Mouse (Mus musculus) neural tube, embryonic 14.5 days (tissue): ENCODE results near the gene Gm43738. TPM values are rescaled to one million over a fixed set of nuclear protein-coding genes. Genes with fewer than 3 reads are reported as not detected.
"Not testable (repeated sequence)": the region's sequence is repeated elsewhere in the genome, so short reads cannot be mapped to it uniquely, and the experiment has no call there.

ENCODE experiments used
- ATAC-seq: fragments of 200-750 bp; cut with Nextera tagmentation; 2 replicates; pipeline ENCODE4 v1.8.0; 2017; ENCODE audit warnings: low read depth, mild to moderate bottlenecking, moderate TSS enrichment, moderate library complexity
- H3K27ac ChIP-seq: fragments of 300-500 bp; sonication (generic); 2 replicates; pipeline ENCODE4 v1.5.1; 2014; ENCODE audit warnings: low read depth, mild to moderate bottlenecking, control low read depth, low read length, moderate library complexity, mixed read lengths
- H3K27me3 ChIP-seq: fragments of 300-500 bp; sonication (generic); 2 replicates; pipeline ENCODE4 v1.6.1; 2014; ENCODE audit warnings: low read length; ENCODE audit not compliant: control insufficient read depth, insufficient read depth
- H3K36me3 ChIP-seq: fragments of 300-500 bp; sonication (generic); 2 replicates; pipeline ENCODE4 v1.6.1; 2014; ENCODE audit warnings: low read length, mixed read lengths; ENCODE audit not compliant: control insufficient read depth, insufficient read depth
- H3K4me1 ChIP-seq: fragments of 300-500 bp; sonication (generic); 2 replicates; pipeline ENCODE4 v1.6.1; 2014; ENCODE audit warnings: low read length; ENCODE audit not compliant: control insufficient read depth, insufficient read depth
- H3K4me2 ChIP-seq: fragments of 300-500 bp; sonication (generic); 2 replicates; pipeline ENCODE4 v1.6.1; 2014; ENCODE audit warnings: mild to moderate bottlenecking, low read depth, low read length, control low read depth
- H3K4me3 ChIP-seq: fragments of 300-500 bp; sonication (generic); 2 replicates; pipeline ENCODE4 v1.5.1; 2014; ENCODE audit warnings: low read depth, low read length, control low read depth, mixed read lengths
- H3K9ac ChIP-seq: fragments of 300-500 bp; sonication (generic); replicated peaks from 2 replicates; pipeline ENCODE4 v1.6.1; 2014; ENCODE audit warnings: low read depth, mild to moderate bottlenecking, control low read depth, low read length, mixed read lengths
- H3K9me3 ChIP-seq: fragments of 300-500 bp; sonication (generic); 2 replicates; pipeline ENCODE4 v1.6.1; 2016; ENCODE audit warnings: low read length; ENCODE audit not compliant: control insufficient read depth
- WGBS: fragments of 180-500 bp; shearing (Covaris S2); extraction: QIAGEN DNeasy Blood & Tissue Kit; methylation state at CpG from one replicate; pipeline ENCODE4 v1.1.7; 2014; 5-methylcytosine and 5-hydroxymethylcytosine counted together
- polyA plus RNA-seq: library from polyadenylated mRNA; unstranded; fragments of >200 nt; fragmentation: Nextera tagmentation; extraction: Ambion mirVana; gene quantifications from 2 replicates; pipeline ENCODE4 v1.2.1, GENCODE M21; 2014

Gene Gm43738
- polyA plus RNA-seq, 1 experiment from 2014 or later: not detected

DNA sequence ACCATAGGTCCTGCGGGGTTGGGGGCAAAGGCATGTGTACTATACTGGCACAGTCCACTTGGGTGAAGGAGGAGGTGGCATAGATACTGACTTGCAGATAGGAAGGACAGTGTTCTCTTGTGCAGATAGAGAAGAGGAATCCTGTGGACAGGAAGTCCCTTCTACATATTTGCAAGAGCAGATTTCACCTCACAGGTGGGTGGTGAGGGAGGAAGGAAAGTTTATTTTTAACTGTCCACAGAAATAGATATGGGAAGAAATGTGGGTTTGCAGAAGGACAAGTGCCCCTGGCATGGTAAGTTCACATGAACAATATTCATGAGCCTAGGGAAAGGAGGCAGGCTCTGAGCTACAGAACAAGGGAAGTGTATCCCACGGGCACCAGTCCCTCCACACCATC lies 16.8 kb downstream of the Gm43738 start:
- Histone ChIP-seq H3K27ac (no peak overlapping the region), H3K4me1 (peaks cover 3% of the 10 kb centered on the region; the same call in 1 of the 2 replicates), H3K4me3 (no peak overlapping the region), H3K36me3 (peaks cover 26% of the 10 kb centered on the region), H3K9ac (no peak overlapping the region), H3K9me3 (no peaks in the 10 kb centered on the region), H3K27me3 (no peaks in the 10 kb centered on the region), H3K4me2 (no peak overlapping the region)
- no peak for ATAC-seq
- WGBS: 84% methylated on average over 2 of the region's 2 CpGs

- not testable (repeated sequence) for H3K4me1 ChIP-seq, H3K4me2 ChIP-seq, H3K27ac ChIP-seq, H3K27me3 ChIP-seq, H3K9me3 ChIP-seq, H3K4me3 ChIP-seq, ATAC-seq, H3K9ac ChIP-seq
- peaks cover 28% of the 10 kb centered on the region for H3K36me3 ChIP-seq
Observed at GRCm38 (mm10) chr3:89082287-89082686, 18.6 kb downstream of the Gm43738 start.

DNA sequence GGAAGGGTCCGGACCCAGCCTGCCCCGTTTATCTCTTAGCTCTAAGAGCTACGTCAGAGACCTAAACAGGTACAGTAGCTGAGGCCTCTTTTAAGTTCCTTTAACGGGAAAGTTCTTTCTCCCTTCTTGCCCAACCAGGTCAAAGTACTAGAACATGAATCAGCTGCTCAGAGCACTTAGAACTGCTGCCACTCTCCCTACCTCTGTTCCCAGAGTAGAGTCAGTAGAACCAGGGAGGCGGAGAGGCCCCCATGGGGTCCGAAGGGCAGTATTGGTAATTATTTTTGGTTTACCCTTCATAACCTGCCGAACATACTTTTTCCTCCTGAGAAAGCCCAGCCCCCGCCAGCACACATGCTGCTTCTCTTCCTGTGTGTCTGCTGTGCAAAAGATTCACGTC lies 23.5 kb downstream of the Gm43738 start:
- no peak for ATAC-seq
- H3K4me1 ChIP-seq: no peaks in the 10 kb centered on the region
- H3K4me3 ChIP-seq: no peak overlapping the region
- no peaks in the 10 kb centered on the region for H3K27me3 ChIP-seq
- WGBS: 92% methylated on average over 9 of the region's 9 CpGs
- H3K36me3 ChIP-seq: peaks cover 58% of the 10 kb centered on the region
- no peak overlapping the region for H3K9ac ChIP-seq
- no peak overlapping the region for H3K4me2 ChIP-seq
- H3K27ac ChIP-seq: no peak overlapping the region
- no peaks in the 10 kb centered on the region for H3K9me3 ChIP-seq

DNA sequence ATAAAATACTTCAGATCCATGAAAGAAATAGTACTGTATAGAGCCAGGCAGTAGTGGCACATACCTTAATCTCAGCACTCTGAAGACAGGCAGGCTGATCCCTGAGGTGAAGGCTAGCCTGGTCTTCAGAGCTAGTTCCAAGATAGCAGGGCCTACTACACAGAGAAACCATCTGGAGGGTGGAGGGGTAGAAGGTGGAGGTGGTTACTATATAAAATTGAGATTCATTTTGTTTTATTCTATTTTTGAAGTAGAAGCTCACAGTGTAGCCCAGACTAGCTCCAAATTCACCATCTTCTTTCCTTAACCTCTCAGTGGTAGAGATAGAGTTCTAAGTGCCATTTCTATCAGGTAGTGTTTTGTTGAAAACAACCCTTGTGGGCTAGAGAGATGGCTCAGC lies 33.6 kb downstream of the Gm43738 start:
- no peaks in the 10 kb centered on the region for H3K9me3 ChIP-seq
- H3K27me3 ChIP-seq: no peaks in the 10 kb centered on the region
- peaks cover 80% of the 10 kb centered on the region for H3K36me3 ChIP-seq
- H3K27ac ChIP-seq: no peak overlapping the region
- H3K9ac ChIP-seq: no peak overlapping the region
- H3K4me2 ChIP-seq: no peak overlapping the region
- H3K4me3 ChIP-seq: no peak overlapping the region
- no peak for ATAC-seq
- no peaks in the 10 kb centered on the region for H3K4me1 ChIP-seq

GRCm38 (mm10) chr3:89061696-89062095 lies 39.2 kb downstream of the Gm43738 start:
- Histone ChIP-seq H3K36me3 (peaks cover 67% of the 10 kb centered on the region), H3K9ac (no peak overlapping the region), H3K27ac (no peak overlapping the region), H3K9me3 (no peaks in the 10 kb centered on the region), H3K4me3 (no peak overlapping the region), H3K27me3 (no peaks in the 10 kb centered on the region), H3K4me2 (no peak overlapping the region), H3K4me1 (no peaks in the 10 kb centered on the region)
- ATAC-seq: no peak
- WGBS: 38% methylated on average over 3 of the region's 3 CpGs

- no peaks in the 10 kb centered on the region for H3K27me3 ChIP-seq
- WGBS: 78% methylated on average over 3 of the region's 3 CpGs
- no peak overlapping the region for H3K27ac ChIP-seq
- H3K4me3 ChIP-seq: no peak overlapping the region
- no peak overlapping the region for H3K4me2 ChIP-seq
- peaks cover 66% of the 10 kb centered on the region for H3K36me3 ChIP-seq
- no peak for ATAC-seq
- H3K9me3 ChIP-seq: no peaks in the 10 kb centered on the region
- H3K9ac ChIP-seq: no peak overlapping the region
- H3K4me1 ChIP-seq: no peaks in the 10 kb centered on the region
Observed at GRCm38 (mm10) chr3:89058783-89059182, 42.1 kb downstream of the Gm43738 start.

- Histone ChIP-seq H3K9me3 (no peaks in the 10 kb centered on the region), H3K4me1 (no peaks in the 10 kb centered on the region), H3K36me3 (peaks cover 62% of the 10 kb centered on the region), H3K4me3 (no peak overlapping the region), H3K9ac (no peak overlapping the region), H3K4me2 (no peak overlapping the region), H3K27me3 (no peaks in the 10 kb centered on the region), H3K27ac (no peak overlapping the region)
- WGBS: 97% methylated on average over 9 of the region's 9 CpGs
- ATAC-seq: no peak
Observed at GRCm38 (mm10) chr3:89058361-89058760, 42.5 kb downstream of the Gm43738 start.

GRCm38 (mm10) chr3:89043359-89043758 lies 57.5 kb downstream of the Gm43738 start:
- H3K9me3 ChIP-seq: no peaks in the 10 kb centered on the region
- peaks cover 50% of the 10 kb centered on the region for H3K36me3 ChIP-seq

More at GRCm38 (mm10) chr3:89043359-89043758, 57.5 kb downstream of the Gm43738 start:
- Histone ChIP-seq H3K4me1 (no peaks in the 10 kb centered on the region), H3K27ac (no peak overlapping the region), H3K9ac (no peak overlapping the region), H3K4me3 (no peak overlapping the region), H3K27me3 (no peaks in the 10 kb centered on the region), H3K4me2 (no peak overlapping the region)
- WGBS: 98% methylated on average over 4 of the region's 4 CpGs
- ATAC-seq: no peak
